Mouse (Mus musculus) lung, embryonic 14.5 days (tissue): ENCODE results near the gene Sdccag8. TPM values are rescaled to one million over a fixed set of nuclear protein-coding genes. Genes with fewer than 3 reads are reported as not detected.

Experiments
- ATAC-seq: fragments of 200-750 bp; cut with Nextera tagmentation; 2 replicates; pipeline ENCODE4 v1.8.0; 2017; ENCODE audit warnings: mild to moderate bottlenecking, moderate TSS enrichment, moderate library complexity; ENCODE audit not compliant: insufficient read depth
- DNase-seq: peaks from one replicate; pipeline ENCODE4 v3.0.0-alpha.2; 2015
- H3K27ac ChIP-seq: fragments of 300-500 bp; sonication (generic); 2 replicates; pipeline ENCODE4 v1.5.1; 2014; ENCODE audit warnings: low read depth, mild to moderate bottlenecking, moderate library complexity
- H3K27me3 ChIP-seq: fragments of 300-500 bp; sonication (generic); 2 replicates; pipeline ENCODE4 v1.6.1; 2014; ENCODE audit warnings: low read length, control low read depth; ENCODE audit not compliant: insufficient read depth
- H3K36me3 ChIP-seq: fragments of 300-500 bp; sonication (generic); 2 replicates; pipeline ENCODE4 v1.6.1; 2014; ENCODE audit warnings: control low read depth; ENCODE audit not compliant: insufficient read depth
- H3K4me1 ChIP-seq: fragments of 300-500 bp; sonication (generic); 2 replicates; pipeline ENCODE4 v1.6.1; 2014; ENCODE audit warnings: antibody characterized with exemption, control low read depth; ENCODE audit not compliant: insufficient read depth
- H3K4me2 ChIP-seq: fragments of 300-500 bp; sonication (generic); 2 replicates; pipeline ENCODE4 v1.6.1; 2014; ENCODE audit warnings: mild to moderate bottlenecking
- H3K4me3 ChIP-seq: fragments of 300-500 bp; sonication (generic); 2 replicates; pipeline ENCODE4 v1.5.1; 2014; ENCODE audit warnings: low read depth, low read length
- H3K9ac ChIP-seq: fragments of 300-500 bp; sonication (generic); 2 replicates; pipeline ENCODE4 v1.6.1; 2014
- H3K9me3 ChIP-seq: fragments of 300-500 bp; sonication (generic); 2 replicates; pipeline ENCODE4 v1.6.1; 2016; ENCODE audit warnings: low read depth, low read length, control low read depth
- CTCF ChIP-seq: IDR thresholded peaks from 2 replicates; pipeline ENCODE4 v1.5.1; 2016; ENCODE audit warnings: antibody characterized with exemption, low read depth
- WGBS: fragments of 180-500 bp; shearing (Covaris S2); extraction: QIAGEN DNeasy Blood & Tissue Kit; methylation state at CpG from one replicate; pipeline ENCODE4 v1.1.7; 2014; 5-methylcytosine and 5-hydroxymethylcytosine counted together
- polyA plus RNA-seq: library from polyadenylated mRNA; unstranded; fragments of >200 nt; fragmentation: Nextera tagmentation; extraction: Ambion mirVana; gene quantifications from 2 replicates; pipeline ENCODE4 v1.2.1, GENCODE M21; 2014

Gene Sdccag8
- polyA plus RNA-seq, 1 experiment from 2014 or later = 14.4 TPM

- peak; percentile 13; the same call in 1 of the 2 replicates for ATAC-seq
- Histone ChIP-seq H3K4me3 (no peak overlapping the region), H3K4me1 (no peaks in the 10 kb centered on the region; the same call in 1 of the 2 replicates), H3K27ac (no peak overlapping the region), H3K9me3 (no peaks in the 10 kb centered on the region), H3K4me2 (0 out of 2 replicates have a peak overlapping the region, but pooled peaks have one; percentile 21), H3K36me3 (no peaks in the 10 kb centered on the region), H3K27me3 (no peaks in the 10 kb centered on the region), H3K9ac (no peak overlapping the region)
- TF ChIP-seq CTCF = no peak
- DNase-seq = no peak
- 61% methylated on average over 33 of the region's 33 CpGs for WGBS
Observed at GRCm38 (mm10) chr1:176997711-176998689, 183.5 kb downstream of the Sdccag8 start.

GRCm38 (mm10) chr1:176999011-176999410, 184.6 kb downstream of the Sdccag8 start:
- no peak overlapping the region for H3K4me2 ChIP-seq
- DNase-seq (peak; percentile 71), ATAC-seq (peak; percentile 61)
- H3K4me3 ChIP-seq = no peak overlapping the region
- peak; percentile 41 for TF ChIP-seq CTCF
- no peak overlapping the region for H3K9ac ChIP-seq
- H3K36me3 ChIP-seq = no peaks in the 10 kb centered on the region
- H3K9me3 ChIP-seq = no peaks in the 10 kb centered on the region
- H3K27ac ChIP-seq = no peak overlapping the region
- WGBS = 10% methylated on average over 6 of the region's 6 CpGs
- no peaks in the 10 kb centered on the region for H3K27me3 ChIP-seq
- H3K4me1 ChIP-seq = no peaks in the 10 kb centered on the region; the same call in 1 of the 2 replicates

- Histone ChIP-seq H3K9me3 (no peaks in the 10 kb centered on the region), H3K9ac (no peak overlapping the region), H3K4me2 (no peak overlapping the region), H3K4me1 (no peaks in the 10 kb centered on the region; the same call in 1 of the 2 replicates), H3K36me3 (no peaks in the 10 kb centered on the region), H3K27me3 (no peaks in the 10 kb centered on the region), H3K27ac (no peak overlapping the region), H3K4me3 (no peak overlapping the region)
- DNase-seq = no peak
- WGBS = 65% methylated on average over 6 of the region's 6 CpGs
- no peak for ATAC-seq
- TF ChIP-seq CTCF = no peak
Observed at GRCm38 (mm10) chr1:177002951-177003350, 188.5 kb downstream of the Sdccag8 start.

GRCm38 (mm10) chr1:177004041-177004741, 189.7 kb downstream of the Sdccag8 start:
- Histone ChIP-seq H3K36me3 (no peaks in the 10 kb centered on the region), H3K4me2 (no peak overlapping the region), H3K9me3 (no peaks in the 10 kb centered on the region), H3K4me1 (no peaks in the 10 kb centered on the region; the same call in 1 of the 2 replicates), H3K4me3 (no peak overlapping the region), H3K27me3 (no peaks in the 10 kb centered on the region), H3K9ac (no peak overlapping the region), H3K27ac (no peak overlapping the region)
- DNase-seq = no peak
- 65% methylated on average over 4 of the region's 4 CpGs for WGBS
- no peak for TF ChIP-seq CTCF
- no peak for ATAC-seq

GRCm38 (mm10) chr1:177007405-177007804, 192.9 kb downstream of the Sdccag8 start:
- Histone ChIP-seq H3K4me3 (no peak overlapping the region), H3K36me3 (no peaks in the 10 kb centered on the region), H3K9ac (no peak overlapping the region), H3K27me3 (no peaks in the 10 kb centered on the region), H3K4me1 (no peaks in the 10 kb centered on the region), H3K27ac (no peak overlapping the region), H3K4me2 (no peak overlapping the region), H3K9me3 (no peaks in the 10 kb centered on the region)
- no peak for TF ChIP-seq CTCF
- WGBS = 85% methylated on average over 3 of the region's 3 CpGs
- ATAC-seq = no peak
- no peak for DNase-seq

GRCm38 (mm10) chr1:177008777-177009176, 194.3 kb downstream of the Sdccag8 start:
- peak; percentile 49 for DNase-seq
- no peak overlapping the region for H3K4me3 ChIP-seq
- ATAC-seq = peak; percentile 37; the same call in 1 of the 2 replicates
- no peaks in the 10 kb centered on the region for H3K9me3 ChIP-seq
- H3K27me3 ChIP-seq = no peaks in the 10 kb centered on the region
- no peak overlapping the region for H3K9ac ChIP-seq
- no peak for TF ChIP-seq CTCF
- H3K4me1 ChIP-seq = no peaks in the 10 kb centered on the region
- H3K36me3 ChIP-seq = no peaks in the 10 kb centered on the region
- 37% methylated on average over 1 of the region's 1 CpGs for WGBS
- 0 out of 2 replicates have a peak overlapping the region, but pooled peaks have one; percentile 30 for H3K27ac ChIP-seq
- H3K4me2 ChIP-seq = no peak overlapping the region

- Histone ChIP-seq H3K36me3 (no peaks in the 10 kb centered on the region), H3K9me3 (no peaks in the 10 kb centered on the region), H3K4me1 (peaks cover 12% of the 10 kb centered on the region), H3K27me3 (no peaks in the 10 kb centered on the region), H3K4me2 (no peak overlapping the region), H3K27ac (no peak overlapping the region), H3K9ac (no peak overlapping the region), H3K4me3 (no peak overlapping the region)
- 39% methylated on average over 3 of the region's 3 CpGs for WGBS
- DNase-seq (no peak), ATAC-seq (no peak)
- no peak for TF ChIP-seq CTCF
Observed at GRCm38 (mm10) chr1:177010041-177010440, 195.6 kb downstream of the Sdccag8 start.
